Mouse (Mus musculus) forebrain, postnatal 0 days (tissue): ENCODE results near the gene Lhfpl2. TPM values are rescaled to one million over a fixed set of nuclear protein-coding genes. Genes with fewer than 3 reads are reported as not detected.
A peak's percentile ranks its signal among the peaks of the same experiment; 100 is the strongest.

Source experiments
- ATAC-seq: fragments of 200-750 bp; cut with Nextera tagmentation; 2 replicates; pipeline ENCODE4 v1.8.0; 2017; ENCODE audit warnings: mild to moderate bottlenecking, moderate library complexity
- DNase-seq: peaks from one replicate; pipeline ENCODE4 v3.0.0-alpha.2; 2015
- H3K27ac ChIP-seq: fragments of 300-500 bp; sonication (generic); 2 replicates; pipeline ENCODE4 v1.5.1; 2014; ENCODE audit warnings: low read depth, mild to moderate bottlenecking, antibody characterized with exemption, low read length, moderate library complexity, mixed read lengths
- H3K27me3 ChIP-seq: fragments of 300-500 bp; sonication (generic); 2 replicates; pipeline ENCODE4 v1.6.1; 2014; ENCODE audit warnings: mild to moderate bottlenecking, low read length, mixed read lengths; ENCODE audit not compliant: insufficient read depth
- H3K36me3 ChIP-seq: fragments of 300-500 bp; sonication (generic); 2 replicates; pipeline ENCODE4 v1.6.1; 2014; ENCODE audit warnings: mild to moderate bottlenecking, moderate library complexity; ENCODE audit not compliant: insufficient read depth
- H3K4me1 ChIP-seq: fragments of 300-500 bp; sonication (generic); 2 replicates; pipeline ENCODE4 v1.6.1; 2014; ENCODE audit warnings: antibody characterized with exemption; ENCODE audit not compliant: insufficient read depth
- H3K4me2 ChIP-seq: fragments of 300-500 bp; sonication (generic); 2 replicates; pipeline ENCODE4 v1.6.1; 2014; ENCODE audit warnings: low read depth, mild to moderate bottlenecking, moderate library complexity
- H3K4me3 ChIP-seq: fragments of 300-500 bp; sonication (generic); 2 replicates; pipeline ENCODE4 v1.5.1; 2014; ENCODE audit warnings: low read depth, low read length, mixed read lengths
- H3K9ac ChIP-seq: fragments of 300-500 bp; sonication (generic); 2 replicates; pipeline ENCODE4 v1.6.1; 2014; ENCODE audit warnings: mild to moderate bottlenecking
- H3K9me3 ChIP-seq: fragments of 300-500 bp; sonication (generic); 2 replicates; pipeline ENCODE4 v1.6.1; 2016; ENCODE audit warnings: low read length
- CTCF ChIP-seq: sonication (generic); IDR thresholded peaks from 2 replicates; pipeline ENCODE4 v1.5.1; 2016; ENCODE audit warnings: antibody characterized with exemption, control low read depth, low read depth
- WGBS: fragments of 180-500 bp; shearing (Covaris S2); extraction: QIAGEN DNeasy Blood & Tissue Kit; methylation state at CpG from one replicate; pipeline ENCODE4 v1.1.7; 2014; 5-methylcytosine and 5-hydroxymethylcytosine counted together
- polyA plus RNA-seq: library from polyadenylated mRNA; unstranded; fragments of >200 nt; fragmentation: Nextera tagmentation; extraction: Ambion mirVana; gene quantifications from 2 replicates; pipeline ENCODE4 v1.2.1, GENCODE M21; 2015
- total RNA-seq: library from RNA; depleted of rRNA; stranded (reverse); fragments of >200 nt; gene quantifications from 2 replicates; pipeline ENCODE4 v1.2.3, GENCODE M21; 2014

Lhfpl2 gene
- total and polyA plus RNA-seq, 2 experiments from 2014 or later, result 13.3 to 23.6 TPM

- Histone ChIP-seq H3K9me3 (no peaks in the 10 kb centered on the region), H3K27ac (no peak overlapping the region), H3K4me1 (peaks cover 7% of the 10 kb centered on the region; the same call in 1 of the 2 replicates), H3K9ac (no peak overlapping the region), H3K4me3 (no peak overlapping the region), H3K4me2 (no peak overlapping the region), H3K27me3 (no peaks in the 10 kb centered on the region), H3K36me3 (no peaks in the 10 kb centered on the region)
- no peak for ATAC-seq
- WGBS, result 58% methylated on average over 7 of the region's 7 CpGs
- peak; percentile 63 for TF ChIP-seq CTCF
- DNase-seq, result peak; percentile 32
Observed at GRCm38 (mm10) chr13:94177148-94177547, 119.6 kb downstream of the Lhfpl2 start.

- H3K4me2 ChIP-seq, result no peak overlapping the region
- WGBS, result 35% methylated on average over 11 of the region's 11 CpGs
- no peaks in the 10 kb centered on the region for H3K27me3 ChIP-seq
- ATAC-seq, result peak; percentile 89
- H3K27ac ChIP-seq, result peak overlapping the region; percentile 36
- TF ChIP-seq CTCF, result no peak
- H3K9ac ChIP-seq, result no peak overlapping the region
- H3K36me3 ChIP-seq, result no peaks in the 10 kb centered on the region
- H3K4me3 ChIP-seq, result no peak overlapping the region
- no peaks in the 10 kb centered on the region for H3K9me3 ChIP-seq
- peaks cover 7% of the 10 kb centered on the region; the same call in 1 of the 2 replicates for H3K4me1 ChIP-seq
- DNase-seq, result peak; percentile 92
Observed at GRCm38 (mm10) chr13:94178401-94179040, 120.9 kb downstream of the Lhfpl2 start.

- no peaks in the 10 kb centered on the region for H3K9me3 ChIP-seq
- no peak for ATAC-seq
- no peak for TF ChIP-seq CTCF
- no peak for DNase-seq
- 93% methylated on average over 5 of the region's 5 CpGs for WGBS
- H3K27ac ChIP-seq, result no peak overlapping the region
- H3K4me3 ChIP-seq, result no peak overlapping the region
- no peaks in the 10 kb centered on the region for H3K36me3 ChIP-seq
- no peaks in the 10 kb centered on the region for H3K4me1 ChIP-seq
- H3K27me3 ChIP-seq, result no peaks in the 10 kb centered on the region
- H3K4me2 ChIP-seq, result no peak overlapping the region
- H3K9ac ChIP-seq, result no peak overlapping the region
Observed at GRCm38 (mm10) chr13:94180477-94181420, 123.2 kb downstream of the Lhfpl2 start.

- TF ChIP-seq CTCF, result no peak
- no peak for ATAC-seq
- WGBS, result 80% methylated on average over 5 of the region's 5 CpGs
- H3K36me3 ChIP-seq, result no peaks in the 10 kb centered on the region
- DNase-seq, result no peak
- H3K4me1 ChIP-seq, result no peaks in the 10 kb centered on the region
- H3K27ac ChIP-seq, result no peak overlapping the region
- no peak overlapping the region for H3K9ac ChIP-seq
- H3K9me3 ChIP-seq, result no peaks in the 10 kb centered on the region
- H3K4me3 ChIP-seq, result no peak overlapping the region
- no peaks in the 10 kb centered on the region for H3K27me3 ChIP-seq
- no peak overlapping the region for H3K4me2 ChIP-seq
Observed at GRCm38 (mm10) chr13:94182026-94182425, 124.4 kb downstream of the Lhfpl2 start.

GRCm38 (mm10) chr13:94183372-94184021 is 125.9 kb downstream of the Lhfpl2 start:
- Histone ChIP-seq H3K9me3 (no peaks in the 10 kb centered on the region), H3K4me2 (no peak overlapping the region), H3K27ac (no peak overlapping the region), H3K9ac (no peak overlapping the region), H3K36me3 (no peaks in the 10 kb centered on the region), H3K4me3 (no peak overlapping the region), H3K27me3 (no peaks in the 10 kb centered on the region), H3K4me1 (peaks cover 4% of the 10 kb centered on the region; the same call in 1 of the 2 replicates)
- WGBS, result 79% methylated on average over 8 of the region's 8 CpGs
- no peak for DNase-seq
- TF ChIP-seq CTCF, result no peak
- no peak for ATAC-seq

GRCm38 (mm10) chr13:94184726-94185456 is 127.3 kb downstream of the Lhfpl2 start:
- DNase-seq (no peak), ATAC-seq (peak; percentile 44)
- Histone ChIP-seq H3K9me3 (no peaks in the 10 kb centered on the region), H3K27me3 (no peaks in the 10 kb centered on the region), H3K36me3 (no peaks in the 10 kb centered on the region), H3K4me1 (peaks cover 4% of the 10 kb centered on the region; the same call in 1 of the 2 replicates), H3K9ac (no peak overlapping the region), H3K4me3 (no peak overlapping the region), H3K27ac (no peak overlapping the region), H3K4me2 (no peak overlapping the region)
- TF ChIP-seq CTCF, result no peak
- WGBS, result 85% methylated on average over 10 of the region's 10 CpGs
